Mouse (Mus musculus): Measurements from ENCODE around the gene Il4i1. TPM values are rescaled to one million over a fixed set of nuclear protein-coding genes. Genes with fewer than 3 reads are reported as not detected.

The Il4i1 gene
- polyA plus RNA-seq, 1 experiment = 2.7 TPM

DNA sequence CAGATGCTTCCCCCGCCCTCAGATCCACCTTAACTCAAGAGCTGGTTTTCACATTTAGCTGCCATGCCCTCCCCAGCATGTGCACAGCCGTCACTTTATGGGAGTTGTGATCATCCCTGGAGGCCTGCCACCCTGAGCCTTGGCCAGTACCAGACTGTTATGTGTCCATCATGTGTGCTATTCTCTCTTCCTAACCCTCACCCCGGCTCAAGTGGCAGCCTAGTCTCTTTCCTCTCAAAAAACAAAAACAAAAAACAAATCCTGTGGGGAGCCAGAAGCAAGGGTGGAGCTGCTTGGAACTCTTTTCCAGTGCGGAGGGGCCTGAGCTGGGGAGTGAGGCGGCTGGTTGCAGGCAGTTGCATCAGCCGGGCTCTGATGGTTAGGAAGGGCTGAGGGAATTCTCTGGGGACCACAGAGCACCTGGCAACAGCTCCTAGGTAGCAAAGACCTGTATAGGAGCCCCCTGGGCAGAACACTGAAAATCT lies 2.6 kb downstream of the Il4i1 start:
- DNase-seq (ENCODE audit: low read depth) = no peak

DNA sequence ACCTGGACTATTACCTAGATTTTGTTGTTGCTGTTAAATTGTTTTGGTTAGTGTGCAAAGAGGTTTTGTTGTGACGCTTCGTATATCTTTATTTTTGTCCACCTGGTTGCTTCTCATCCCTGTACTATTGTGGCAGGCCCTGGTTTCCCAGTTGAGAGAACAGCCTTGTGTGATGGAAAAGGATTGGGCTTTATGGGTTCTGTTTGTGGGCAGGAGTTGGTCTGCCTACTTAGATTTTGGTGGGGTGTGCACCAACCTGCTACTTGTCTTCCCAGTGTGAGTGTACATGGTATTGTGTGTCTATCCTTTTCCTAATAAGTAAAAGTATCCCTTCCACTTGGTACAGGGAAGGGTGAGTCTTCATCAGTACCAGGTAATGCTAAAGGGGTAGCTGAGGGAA lies 3.2 kb downstream of the Il4i1 start:
- DNase-seq (ENCODE audit: low read depth) = no peak

DNA sequence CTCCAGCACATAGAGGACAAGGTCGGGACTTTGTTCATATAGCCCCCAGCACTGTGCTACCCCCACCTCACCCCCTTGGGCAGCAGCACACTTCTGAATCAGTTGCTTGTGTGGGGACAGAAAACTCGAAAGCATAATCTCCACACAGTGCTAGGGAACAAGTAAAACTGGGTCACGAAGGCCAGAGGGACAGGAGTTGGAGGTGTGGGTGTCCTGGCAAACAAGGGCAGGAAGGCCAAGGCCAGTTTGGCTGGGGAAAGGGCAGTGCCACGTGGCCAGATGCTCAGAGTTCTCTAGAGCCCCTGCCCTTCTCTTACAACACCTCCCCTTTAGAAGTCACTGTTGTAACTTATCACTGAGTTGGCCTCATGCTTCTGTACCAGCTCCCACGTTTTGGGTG lies 3.7 kb downstream of the Il4i1 start:
- no peak for DNase-seq (ENCODE audit: low read depth)

DNA sequence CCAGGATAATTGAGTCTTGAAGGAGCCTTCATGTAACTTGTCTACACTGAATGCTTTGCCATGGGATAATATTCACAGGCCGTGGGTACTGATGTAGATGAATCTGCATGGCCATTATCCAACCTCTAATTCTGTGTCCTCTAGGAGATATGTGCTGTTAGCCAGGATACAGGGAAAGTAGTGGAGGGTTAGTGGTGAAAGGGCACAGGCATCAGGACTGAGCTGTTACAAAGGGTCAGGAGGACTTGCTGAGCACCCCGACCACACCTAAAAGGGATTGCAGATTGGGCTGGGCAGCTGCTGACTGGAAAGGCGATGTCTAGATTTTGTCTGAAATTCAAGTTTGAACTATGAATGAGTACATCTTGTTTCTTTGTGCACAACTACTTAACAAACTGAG lies 4.3 kb downstream of the Il4i1 start:
- no peak for DNase-seq (ENCODE audit: low read depth)

DNA sequence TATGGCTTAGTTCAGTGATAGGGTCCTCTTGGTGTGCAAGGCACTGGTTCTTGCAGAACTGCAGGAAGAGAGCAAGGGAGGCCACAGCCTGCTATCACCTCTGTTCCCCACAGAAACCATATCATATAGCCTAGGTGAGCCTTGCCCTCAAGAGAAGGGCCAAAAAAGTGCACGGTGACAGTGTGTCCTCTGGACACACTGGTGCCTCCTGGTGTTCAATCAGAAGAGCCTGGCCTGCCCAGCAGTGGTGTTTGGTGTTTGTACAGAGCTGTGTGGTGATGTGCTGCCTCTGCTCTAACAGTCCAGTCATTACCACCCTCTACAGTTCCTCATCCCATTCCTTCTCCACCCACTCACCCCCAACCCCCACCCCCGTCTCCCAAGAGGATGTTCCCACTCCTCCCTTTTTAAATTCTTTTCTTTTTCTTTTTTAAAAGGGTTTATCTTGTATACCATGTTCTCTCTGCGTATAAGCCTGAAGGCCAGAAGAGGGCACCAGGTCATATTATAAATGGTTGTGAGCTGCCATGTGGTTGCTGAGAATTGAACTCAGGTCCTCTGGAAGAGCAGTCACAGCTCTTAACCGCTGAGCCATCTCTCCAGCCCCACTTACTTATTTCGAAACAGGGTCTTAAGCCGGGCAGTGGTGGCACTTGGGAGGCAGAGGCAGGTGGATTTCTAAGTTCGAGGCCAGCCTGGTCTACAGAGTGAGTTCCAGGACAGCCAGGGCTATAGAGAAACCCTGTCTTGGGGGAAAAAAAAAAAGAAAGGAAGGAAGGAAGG lies 5.7 kb downstream of the Il4i1 start:
- no peak for DNase-seq (ENCODE audit: low read depth)

DNA sequence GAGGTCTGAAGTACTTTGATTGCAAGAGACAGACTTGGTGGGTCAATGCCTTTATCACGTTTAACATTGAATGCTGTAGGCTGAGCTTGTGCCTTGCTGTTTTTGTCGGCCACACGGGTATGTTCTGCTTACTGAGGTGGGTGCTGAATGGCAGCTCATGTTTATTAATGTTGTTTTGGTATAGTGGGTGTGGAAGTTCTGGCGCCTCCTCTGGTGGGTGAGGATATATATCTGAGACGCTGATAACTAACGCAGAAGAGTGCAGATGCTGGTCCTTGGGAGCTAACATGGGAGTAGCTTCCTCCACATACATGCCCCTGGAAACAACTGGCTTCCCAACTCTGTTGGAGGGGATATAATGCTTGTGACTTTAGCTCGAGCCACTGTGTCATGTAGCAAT lies 7.2 kb downstream of the Il4i1 start:
- no peak for DNase-seq (ENCODE audit: low read depth)

DNA sequence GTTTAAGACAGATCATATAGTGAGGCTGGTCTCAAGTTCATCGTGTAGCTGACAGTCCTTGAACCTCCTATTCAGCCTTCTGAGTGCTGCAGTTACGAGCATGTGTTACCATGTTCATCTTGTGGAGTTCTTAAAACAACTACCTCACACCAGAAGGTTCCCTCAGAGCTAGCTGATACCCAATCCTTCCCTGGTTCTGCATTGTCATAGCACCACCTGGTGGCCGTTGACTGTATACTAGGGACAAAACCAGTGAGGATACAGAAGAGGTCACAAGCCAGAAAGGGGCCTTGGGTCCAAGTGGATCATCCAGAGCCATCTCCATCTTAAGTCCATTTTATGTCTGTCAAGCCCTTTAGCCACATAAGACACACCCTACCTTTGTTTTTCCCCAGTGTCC lies 8.7 kb downstream of the Il4i1 start:
- no peak for DNase-seq (ENCODE audit: low read depth)

DNA sequence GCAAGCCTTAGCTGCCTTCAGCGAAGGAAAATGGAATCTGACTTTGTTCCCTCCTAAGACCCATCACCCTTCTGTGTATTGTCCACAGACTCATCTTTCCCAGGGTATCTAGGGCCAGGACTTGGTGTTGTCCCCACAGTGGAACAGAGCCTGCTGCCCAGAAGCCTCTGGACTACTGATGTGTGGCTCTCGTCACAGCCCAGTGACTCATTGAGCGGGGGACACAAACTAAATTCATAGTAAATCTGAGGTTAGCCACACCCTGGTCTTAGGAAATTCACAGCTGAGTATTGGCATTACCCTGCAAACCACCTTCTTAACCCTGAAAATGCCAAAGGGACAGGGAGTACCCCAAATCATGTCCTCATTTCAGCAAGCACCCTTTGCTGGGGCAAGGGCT lies 10.6 kb downstream of the Il4i1 start:
- DNase-seq (ENCODE audit: low read depth) = no peak

DNA sequence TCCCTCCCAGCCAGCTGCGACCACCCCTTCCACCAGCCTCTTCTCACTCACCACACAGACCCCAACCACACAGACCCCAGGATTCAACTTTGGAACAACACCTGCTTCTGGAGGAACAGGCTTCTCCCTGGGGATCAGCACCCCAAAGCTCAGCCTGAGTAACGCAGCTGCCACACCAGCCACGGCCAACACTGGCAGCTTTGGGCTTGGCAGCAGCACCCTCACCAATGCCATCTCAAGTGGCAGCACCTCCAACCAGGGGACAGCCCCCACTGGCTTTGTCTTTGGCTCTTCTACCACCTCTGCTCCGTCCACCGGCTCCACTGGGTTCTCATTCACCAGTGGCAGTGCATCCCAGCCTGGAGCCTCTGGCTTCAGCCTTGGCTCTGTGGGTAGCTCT lies 12.5 kb downstream of the Il4i1 start:
- no peak for DNase-seq (ENCODE audit: low read depth)

DNA sequence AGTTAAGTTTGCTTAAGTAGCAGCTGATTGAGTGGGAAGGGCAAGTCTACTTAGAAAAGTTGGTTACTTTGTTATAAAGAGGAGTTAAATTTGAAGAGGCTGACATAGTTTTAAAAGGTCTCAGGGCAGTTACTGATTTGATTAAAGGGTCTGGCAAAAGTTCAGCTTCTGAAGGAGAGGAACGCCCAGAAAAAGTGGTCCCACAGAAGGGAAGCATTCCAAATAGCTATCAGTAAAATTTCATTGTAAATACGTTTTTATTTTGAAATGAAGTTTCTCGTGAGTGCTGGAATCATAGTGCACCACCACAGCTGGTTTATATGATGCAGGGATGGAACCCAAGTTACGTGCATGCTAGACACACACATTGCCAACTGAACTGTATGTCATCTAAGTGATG lies 16.6 kb downstream of the Il4i1 start:
- DNase-seq (ENCODE audit: low read depth) = no peak

DNA sequence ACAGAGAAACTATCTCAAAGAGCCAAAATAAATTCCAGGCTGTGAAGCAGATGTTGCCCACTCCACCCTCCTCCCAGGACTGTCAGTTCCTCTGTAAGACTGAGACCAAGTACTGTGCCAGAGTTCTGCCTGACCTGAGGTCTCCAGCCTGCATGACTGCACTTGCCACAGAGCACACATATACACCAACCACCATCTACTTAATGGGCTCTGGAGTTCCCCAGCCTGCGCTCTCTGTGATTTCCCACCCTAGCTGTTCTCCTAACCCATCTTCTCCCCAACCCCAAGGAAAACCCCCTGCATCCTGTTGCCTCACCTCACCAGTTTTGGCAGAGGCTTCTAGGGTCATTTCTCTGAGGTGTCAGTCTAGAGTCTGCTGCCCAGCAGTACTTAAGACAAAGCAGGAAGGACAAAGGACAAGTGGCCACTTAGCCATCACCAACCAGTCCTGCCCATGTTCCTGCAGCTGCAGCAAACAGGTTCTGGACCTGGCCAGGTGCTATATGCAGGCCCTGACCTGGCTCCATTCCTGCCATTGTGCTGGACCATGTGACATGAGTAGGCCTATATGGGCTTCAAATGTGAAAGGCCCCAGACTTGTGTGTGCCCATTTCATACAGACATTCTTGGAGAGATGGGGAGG lies 19.3 kb downstream of the Il4i1 start:
- DNase-seq (ENCODE audit: low read depth) = no peak

DNA sequence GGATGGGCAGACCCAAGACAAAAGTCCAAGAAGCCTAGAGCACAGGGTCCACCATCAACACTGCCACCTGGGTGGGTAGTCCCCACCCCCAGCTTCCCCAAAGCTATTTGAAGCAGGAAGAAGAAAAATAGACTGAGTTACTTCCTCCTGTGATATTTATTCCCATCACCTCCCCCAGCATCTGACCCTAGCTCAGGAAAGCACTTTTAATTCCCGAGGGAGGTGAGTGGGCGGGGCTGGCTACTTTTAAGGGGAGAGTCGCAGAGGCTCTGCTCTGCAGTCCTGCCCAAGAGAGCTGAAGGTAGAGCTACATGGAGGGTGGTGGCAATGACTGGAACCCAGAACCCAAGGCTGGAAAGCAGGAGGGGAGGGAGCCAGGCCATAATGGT lies 19.8 kb downstream of the Il4i1 start:
- no peak for DNase-seq (ENCODE audit: low read depth)

DNA sequence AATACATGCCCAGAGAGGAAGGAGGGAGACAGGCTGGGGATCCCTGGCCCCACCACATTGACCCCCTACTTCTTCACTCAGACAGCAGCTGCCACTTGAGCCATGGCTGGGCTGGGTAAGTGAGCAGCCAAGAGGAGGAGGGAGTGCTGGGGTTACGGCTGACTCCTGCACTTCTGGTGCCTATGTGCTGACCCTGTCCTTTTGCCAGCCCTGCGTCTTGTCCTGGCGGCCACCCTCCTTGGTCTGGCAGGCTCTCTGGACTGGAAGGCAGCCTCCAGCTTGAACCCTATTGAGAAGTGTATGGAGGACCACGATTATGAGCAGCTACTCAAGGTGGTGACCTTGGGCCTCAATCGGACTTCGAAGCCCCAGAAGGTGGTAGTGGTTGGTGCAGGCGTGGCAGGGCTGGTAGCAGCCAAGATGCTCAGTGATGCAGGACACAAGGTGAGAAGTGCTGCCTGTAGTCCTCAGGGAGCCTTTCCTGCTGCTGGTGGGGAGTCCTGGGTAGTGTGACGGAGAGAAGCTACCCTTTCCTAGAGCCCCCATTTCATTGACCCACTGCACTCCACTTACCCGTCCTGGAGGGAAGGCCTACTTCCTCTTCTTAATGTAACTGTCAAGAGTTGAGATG lies 20.4 kb downstream of the Il4i1 start:
- no peak for DNase-seq (ENCODE audit: low read depth)

DNA sequence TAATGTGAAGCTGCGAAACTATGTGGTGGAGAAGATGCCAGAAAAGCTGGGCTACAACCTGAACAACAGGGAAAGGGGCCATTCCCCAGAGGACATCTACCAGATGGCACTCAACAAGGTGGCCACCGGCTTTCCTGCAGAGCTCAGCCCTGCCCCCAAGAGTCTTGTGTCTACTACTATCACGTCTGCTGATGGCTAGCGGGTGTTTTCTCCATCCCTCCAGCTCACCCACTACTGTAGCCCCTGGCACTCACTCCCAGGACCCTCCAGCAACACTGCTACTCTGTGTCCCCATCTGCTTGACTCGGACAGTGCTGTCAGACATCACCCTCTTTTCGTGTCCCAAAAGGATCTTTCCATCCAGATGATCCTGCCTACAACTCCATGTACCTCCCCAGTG lies 21.9 kb downstream of the Il4i1 start:
- no peak for DNase-seq (ENCODE audit: low read depth)

DNA sequence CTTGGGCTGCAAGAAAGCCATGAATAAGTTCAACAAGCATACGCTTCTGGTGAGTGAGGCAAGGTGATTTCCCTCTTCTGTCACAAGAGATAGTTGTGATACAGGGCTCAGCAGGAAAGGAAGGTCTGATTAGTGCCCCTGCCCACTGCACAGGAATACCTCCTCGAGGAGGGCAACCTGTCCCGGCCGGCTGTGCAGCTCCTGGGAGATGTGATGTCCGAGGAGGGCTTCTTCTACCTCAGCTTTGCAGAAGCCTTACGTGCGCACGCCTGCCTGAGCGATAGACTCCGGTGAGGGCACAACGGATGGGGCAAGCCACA lies 22.9 kb downstream of the Il4i1 start:
- DNase-seq (ENCODE audit: low read depth) = no peak

DNA sequence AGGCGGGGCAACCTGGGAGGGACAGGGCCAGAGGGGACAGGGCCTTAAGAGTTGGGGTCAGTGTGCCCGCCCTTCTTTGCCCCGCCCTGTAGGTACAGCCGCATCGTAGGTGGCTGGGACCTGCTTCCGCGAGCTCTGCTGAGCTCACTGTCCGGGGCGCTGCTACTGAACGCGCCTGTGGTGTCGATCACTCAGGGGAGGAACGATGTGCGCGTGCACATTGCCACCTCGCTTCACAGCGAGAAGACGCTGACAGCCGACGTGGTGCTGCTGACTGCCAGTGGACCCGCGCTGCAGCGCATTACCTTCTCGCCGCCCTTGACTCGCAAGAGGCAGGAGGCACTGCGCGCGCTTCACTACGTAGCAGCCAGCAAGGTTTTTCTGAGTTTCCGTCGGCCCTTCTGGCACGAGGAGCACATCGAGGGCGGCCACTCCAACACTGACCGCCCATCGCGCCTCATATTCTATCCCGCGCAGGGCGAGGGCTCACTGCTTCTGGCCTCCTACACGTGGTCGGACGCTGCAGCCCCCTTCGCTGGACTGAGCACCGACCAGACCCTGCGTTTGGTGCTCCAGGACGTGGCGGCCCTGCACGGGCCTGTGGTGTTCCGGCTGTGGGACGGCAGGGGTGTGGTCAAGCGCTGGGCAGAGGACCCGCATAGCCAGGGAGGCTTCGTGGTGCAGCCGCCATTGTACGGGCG lies 23.5 kb downstream of the Il4i1 start:
- DNase-seq (ENCODE audit: low read depth) = no peak

DNA sequence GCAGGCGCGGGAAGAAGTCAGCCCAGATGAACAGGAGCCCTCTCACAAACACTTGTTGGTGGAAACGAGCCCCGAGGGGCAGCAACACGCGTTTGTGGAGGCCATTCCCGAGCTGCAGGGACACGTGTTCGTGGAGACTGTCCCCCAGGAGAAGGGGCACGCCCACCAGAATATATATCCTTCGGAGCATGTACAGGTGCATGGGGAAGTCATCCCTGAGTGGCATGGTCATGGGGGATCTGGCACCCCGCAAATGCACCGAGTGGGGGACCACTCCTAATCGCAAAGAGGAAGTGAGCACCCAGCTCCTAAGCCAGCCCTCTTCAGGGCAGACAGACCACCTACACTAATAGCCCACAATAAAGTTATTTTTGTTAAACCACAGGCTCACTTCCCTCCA lies 24.2 kb downstream of the Il4i1 start:
- DNase-seq (ENCODE audit: low read depth) = no peak

DNA sequence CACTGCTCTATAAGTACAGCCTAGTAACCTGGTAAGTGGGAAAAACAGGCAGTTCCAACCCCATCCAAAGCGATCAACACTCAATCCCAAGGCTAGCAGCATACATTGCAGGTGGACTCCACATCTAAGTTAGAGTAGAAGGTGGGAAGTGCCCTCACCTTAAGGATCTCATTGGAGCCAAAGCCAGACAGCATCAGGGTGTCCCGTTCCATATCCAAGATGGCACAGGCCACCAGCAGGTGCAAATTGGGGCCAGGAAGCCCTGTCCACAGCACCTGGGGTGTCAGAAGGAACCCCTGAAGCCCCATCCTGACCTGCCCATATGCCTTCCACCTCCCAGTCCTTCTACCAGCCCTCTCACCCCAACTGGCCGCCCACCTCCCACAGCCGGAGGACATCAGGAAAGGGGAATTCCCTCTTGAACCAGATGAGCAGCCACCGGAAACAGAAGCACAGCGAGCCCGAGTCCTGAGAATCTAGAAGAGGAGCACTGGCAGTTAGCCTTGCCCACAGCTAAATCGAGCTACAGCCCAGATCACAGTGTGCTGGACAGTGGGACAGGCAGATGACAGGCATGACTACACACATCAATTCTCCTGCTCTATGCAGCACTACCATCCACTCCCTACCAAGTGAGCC lies 25.8 kb downstream of the Il4i1 start:
- DNase-seq (ENCODE audit: low read depth) = no peak

DNA sequence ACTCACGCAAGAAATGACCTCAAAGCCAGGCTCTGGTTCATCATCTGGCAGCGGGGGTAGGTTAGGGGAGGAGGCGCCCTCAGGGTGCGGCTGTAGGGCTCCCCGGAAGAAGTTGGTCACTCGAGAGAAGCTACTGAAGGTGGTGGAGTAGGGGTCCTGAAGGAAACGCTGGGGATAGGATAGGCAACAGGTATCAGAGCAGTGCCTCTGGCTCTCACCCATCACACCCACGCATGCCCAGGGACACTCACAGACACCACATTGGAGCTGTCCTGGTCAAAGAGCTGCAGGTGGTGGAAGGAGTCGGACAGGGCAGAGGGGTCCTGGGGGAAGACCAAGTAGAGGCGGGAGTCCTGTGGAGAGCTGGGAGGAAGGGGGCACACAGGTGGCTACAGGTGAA lies 28.8 kb downstream of the Il4i1 start:
- no peak for DNase-seq (ENCODE audit: low read depth)

DNA sequence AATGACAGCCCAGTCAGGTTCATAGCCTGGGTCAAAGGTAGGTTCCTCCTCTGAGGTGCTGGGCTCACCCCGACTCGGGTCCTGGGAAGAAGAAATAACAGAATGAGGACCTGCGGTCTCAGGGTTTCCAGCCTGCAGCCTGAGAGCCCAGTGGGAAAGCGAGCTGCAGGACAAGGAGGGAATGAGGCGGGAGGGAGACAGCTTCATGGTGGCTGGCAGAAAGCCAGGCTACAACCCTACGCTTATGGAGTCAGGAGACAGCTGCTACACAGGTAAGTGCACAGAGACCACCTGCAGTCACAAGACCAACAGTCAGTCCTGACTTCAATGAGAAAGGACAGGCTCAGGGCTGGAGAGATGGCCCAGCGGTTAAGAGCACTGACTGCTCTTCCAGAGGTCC lies 30.6 kb downstream of the Il4i1 start:
- no peak for DNase-seq (ENCODE audit: low read depth)

DNA sequence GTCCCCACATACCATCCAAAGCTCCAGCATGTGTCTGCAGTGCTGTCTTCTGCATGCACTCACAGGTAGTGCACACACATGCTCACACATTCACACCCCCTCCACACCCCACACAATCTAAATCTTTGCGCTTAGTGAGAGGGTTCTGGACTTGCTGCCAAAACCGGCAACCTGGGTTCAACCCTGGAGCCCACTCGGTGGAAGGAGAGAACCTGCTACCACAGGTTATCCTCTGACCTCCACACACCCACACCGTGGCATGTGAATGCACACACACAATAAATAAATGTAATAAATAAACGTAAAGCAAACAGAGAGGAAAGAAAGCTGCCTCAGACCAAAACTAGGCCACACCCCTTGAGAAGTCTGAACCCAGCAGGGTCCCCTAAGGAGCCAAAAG lies 31.6 kb downstream of the Il4i1 start:
- DNase-seq (ENCODE audit: low read depth) = no peak

Data from gonadal fat pad, adult 2 months (tissue).